Mouse (Mus musculus) kidney, adult 2 months (tissue): Measurements from ENCODE around the gene Zfp53.

Experiments used
- CTCF ChIP-seq: fragments of 200-500 bp; conservative IDR thresholded peaks from 2 replicates; pipeline ENCODE4 v1.5.1; 2011; ENCODE audit warnings: low read depth, mild to moderate bottlenecking, control low read depth, low read length, moderate library complexity, mixed read lengths; ENCODE audit not compliant: insufficient read depth, insufficient read length
- POLR2A ChIP-seq: fragments of 200-500 bp; IDR thresholded peaks from one replicate; pipeline ENCODE4 v1.6.1; 2011; ENCODE audit warnings: low read depth, low read length, control low read depth

DNA sequence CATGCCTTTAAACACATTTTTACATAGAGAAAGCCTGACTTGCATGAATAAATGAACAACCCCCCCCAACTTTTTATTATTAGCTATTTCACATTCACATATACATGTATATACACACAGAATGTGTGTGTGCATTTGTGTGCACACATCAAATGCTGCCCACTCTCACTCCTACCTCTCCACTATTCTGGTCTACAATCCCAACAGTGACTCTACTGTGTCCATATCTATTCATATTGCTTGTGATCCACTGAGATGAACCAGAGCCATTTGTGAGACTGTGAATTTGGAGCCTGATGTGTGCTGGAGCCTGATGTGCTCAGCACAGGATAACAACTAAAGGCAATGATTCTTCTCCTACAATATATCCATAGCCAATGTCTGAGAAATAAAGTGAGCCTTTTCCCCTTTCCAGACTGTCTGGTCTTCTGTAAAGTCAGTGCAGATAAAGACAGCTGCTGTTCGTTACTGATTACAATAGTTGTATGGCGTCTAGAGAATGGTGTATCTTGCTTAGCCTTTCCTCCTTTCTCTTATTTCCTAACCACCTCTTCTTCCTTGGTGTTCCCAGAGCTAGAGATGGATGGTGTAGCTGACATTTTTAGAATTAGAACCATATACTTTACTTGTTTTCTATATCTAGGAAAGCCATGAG is 16.0 kb upstream of the Zfp53 start:
- TF ChIP-seq CTCF (no peak), POLR2A (no peak)
